Mouse (Mus musculus): ENCODE data around the gene Mcmbp. TPM values are rescaled to one million over a fixed set of nuclear protein-coding genes. Genes with fewer than 3 reads are reported as not detected.

The Mcmbp gene
- polyA plus RNA-seq, 1 experiment from 2014 or later = 37.7 TPM

GRCm38 (mm10) chr7:128671952-128672351 lies 68.3 kb downstream of the Mcmbp start:
- WGBS = 18% methylated on average over 8 of the region's 8 CpGs
- Histone ChIP-seq H3K9me3 (no peaks in the 10 kb centered on the region), H3K36me3 (peaks cover 27% of the 10 kb centered on the region), H3K27ac (replicated peaks) (peak overlapping the region; percentile 57; the same call in 1 of the 2 replicates), H3K4me2 (peak overlapping the region; percentile 63), H3K27me3 (replicated peaks) (no peaks in the 10 kb centered on the region), H3K4me1 (peaks cover 27% of the 10 kb centered on the region), H3K9ac (peak overlapping the region; percentile 69; the same call in 1 of the 2 replicates), H3K4me3 (peak overlapping the region; percentile 27)
- no peak for ATAC-seq (ENCODE audit: extremely low read depth, insufficient number of reproducible peaks, low FRiP score, low TSS enrichment)

GRCm38 (mm10) chr7:128668831-128669230 lies 71.5 kb downstream of the Mcmbp start:
- Histone ChIP-seq H3K4me1 (peaks cover 27% of the 10 kb centered on the region), H3K36me3 (peaks cover 23% of the 10 kb centered on the region), H3K27me3 (replicated peaks) (no peaks in the 10 kb centered on the region), H3K9me3 (no peaks in the 10 kb centered on the region), H3K9ac (no peak overlapping the region), H3K4me3 (no peak overlapping the region), H3K27ac (replicated peaks) (no peak overlapping the region), H3K4me2 (no peak overlapping the region)
- 18% methylated on average over 2 of the region's 2 CpGs for WGBS
- ATAC-seq (ENCODE audit: extremely low read depth, insufficient number of reproducible peaks, low FRiP score, low TSS enrichment) = no peak

GRCm38 (mm10) chr7:128667788-128668187 lies 72.5 kb downstream of the Mcmbp start:
- 42% methylated on average over 5 of the region's 5 CpGs for WGBS
- ATAC-seq (ENCODE audit: extremely low read depth, insufficient number of reproducible peaks, low FRiP score, low TSS enrichment) = no peak

GRCm38 (mm10) chr7:128664861-128665377 lies 75.4 kb downstream of the Mcmbp start:
- H3K9me3 ChIP-seq = no peaks in the 10 kb centered on the region
- no peak overlapping the region for H3K4me3 ChIP-seq
- no peaks in the 10 kb centered on the region for H3K27me3 ChIP-seq (replicated peaks)
- peaks cover 13% of the 10 kb centered on the region for H3K4me1 ChIP-seq
- WGBS = 51% methylated on average over 11 of the region's 11 CpGs
- H3K9ac ChIP-seq = no peak overlapping the region
- peaks cover 20% of the 10 kb centered on the region for H3K36me3 ChIP-seq
- H3K4me2 ChIP-seq = no peak overlapping the region
- ATAC-seq (ENCODE audit: extremely low read depth, insufficient number of reproducible peaks, low FRiP score, low TSS enrichment) = no peak
- no peak overlapping the region for H3K27ac ChIP-seq (replicated peaks)

More at GRCm38 (mm10) chr7:128667788-128668187, 72.5 kb downstream of the Mcmbp start:
- no peak overlapping the region for H3K27ac ChIP-seq (replicated peaks)
- no peak overlapping the region for H3K4me2 ChIP-seq
- H3K9ac ChIP-seq = no peak overlapping the region
- H3K9me3 ChIP-seq = no peaks in the 10 kb centered on the region
- H3K4me3 ChIP-seq = no peak overlapping the region
- no peaks in the 10 kb centered on the region for H3K27me3 ChIP-seq (replicated peaks)
- peaks cover 24% of the 10 kb centered on the region for H3K4me1 ChIP-seq
- peaks cover 23% of the 10 kb centered on the region for H3K36me3 ChIP-seq

GRCm38 (mm10) chr7:128663906-128664305 lies 76.4 kb downstream of the Mcmbp start:
- WGBS = 86% methylated on average over 8 of the region's 8 CpGs
- Histone ChIP-seq H3K4me1 (peaks cover 12% of the 10 kb centered on the region), H3K27me3 (replicated peaks) (no peaks in the 10 kb centered on the region), H3K4me2 (no peak overlapping the region), H3K9me3 (no peaks in the 10 kb centered on the region), H3K27ac (replicated peaks) (no peak overlapping the region), H3K9ac (no peak overlapping the region), H3K4me3 (no peak overlapping the region), H3K36me3 (peaks cover 15% of the 10 kb centered on the region)
- ATAC-seq (ENCODE audit: extremely low read depth, insufficient number of reproducible peaks, low FRiP score, low TSS enrichment) = no peak

- H3K9ac ChIP-seq = no peak overlapping the region
- no peaks in the 10 kb centered on the region for H3K27me3 ChIP-seq (replicated peaks)
- H3K27ac ChIP-seq (replicated peaks) = no peak overlapping the region
- H3K9me3 ChIP-seq = no peaks in the 10 kb centered on the region
- WGBS = 83% methylated on average over 1 of the region's 1 CpGs
- no peak overlapping the region for H3K4me3 ChIP-seq
- H3K4me1 ChIP-seq = no peaks in the 10 kb centered on the region
- no peak overlapping the region for H3K4me2 ChIP-seq
- no peak for ATAC-seq (ENCODE audit: extremely low read depth, insufficient number of reproducible peaks, low FRiP score, low TSS enrichment)
- H3K36me3 ChIP-seq = no peaks in the 10 kb centered on the region
These were observed 83.3 kb downstream of the Mcmbp start for GRCm38 (mm10) chr7:128656970-128657369.

Other genes starting within 250 kb of the Mcmbp start
- 21.5 and 22.6 TPM in 2 replicates for gene Bag3, start 216.9 kb downstream of the Mcmbp start, polyA plus RNA-seq (2015; fragmentation: Nextera tagmentation; extraction: Ambion mirVana)
- 10.0 and 11.7 TPM in 2 replicates for gene Inpp5f, start 129.2 kb downstream of the Mcmbp start, polyA plus RNA-seq (2015; fragmentation: Nextera tagmentation; extraction: Ambion mirVana)
- 30.7 and 31.4 TPM in 2 replicates for gene Sec23ip, start 4.4 kb upstream of the Mcmbp start, polyA plus RNA-seq (2015; fragmentation: Nextera tagmentation; extraction: Ambion mirVana)

Data from heart, embryonic 13.5 days (tissue).